Mouse (Mus musculus) megakaryocyte, embryonic 14.5 days (primary cell): ENCODE measurements around the gene Sorl1.

Experiments used
- FLI1 ChIP-seq: IDR thresholded peaks from 2 replicates; pipeline ENCODE4 v1.6.1; 2012; ENCODE audit warnings: low read length, inconsistent platforms, mixed read lengths
- GATA1 ChIP-seq: IDR thresholded peaks from 3 replicates; pipeline ENCODE4 v1.6.1; 2012; ENCODE audit warnings: mixed read lengths, low read length, inconsistent platforms, borderline replicate concordance

DNA sequence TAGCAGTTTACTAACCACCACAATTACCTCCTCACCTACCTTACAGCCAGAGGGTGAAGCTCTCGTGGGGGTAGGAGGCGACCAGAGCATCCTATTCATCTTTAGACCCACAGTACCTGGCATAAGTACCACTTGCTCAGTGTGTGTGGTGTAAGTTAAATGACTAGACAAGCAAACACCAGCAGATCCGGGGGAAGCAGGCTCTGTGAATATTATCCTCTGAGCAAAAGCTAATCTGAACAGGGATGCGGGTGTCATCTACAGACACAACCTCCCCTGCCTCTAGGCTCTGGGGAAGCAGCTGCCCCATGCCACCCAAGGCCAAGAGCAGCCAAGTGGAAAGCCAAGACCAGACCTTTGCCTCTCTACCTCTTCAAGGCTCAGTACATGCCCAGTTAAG lies 68.7 kb downstream of the Sorl1 start:
- TF ChIP-seq GATA1 (no peak), FLI1 (no peak)
